In the genomic region with DNA sequence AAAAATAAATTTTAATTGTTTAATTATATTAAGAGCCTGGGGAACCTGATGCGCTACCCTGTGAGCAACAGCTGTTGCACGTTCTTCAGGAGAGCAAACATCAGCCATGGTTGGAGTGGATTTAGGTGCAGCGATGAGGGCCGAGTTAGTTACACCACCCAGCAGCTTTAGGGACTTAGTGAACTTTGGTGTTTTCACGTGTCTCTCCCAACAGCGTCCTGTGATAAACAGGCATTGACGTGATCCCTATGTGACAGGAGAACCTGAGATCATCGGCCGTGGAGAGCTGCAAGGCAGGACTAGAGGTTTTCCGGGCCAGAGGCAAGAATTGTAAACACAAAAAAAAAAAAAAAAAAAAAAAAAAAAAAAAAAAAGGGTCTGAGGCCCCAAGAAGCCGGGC, we compare ENCODE assay signal across 28 mouse cellular contexts. TPM values are rescaled to one million over a fixed set of nuclear protein-coding genes. Genes with fewer than 3 reads are reported as not detected.
"Had no signal": no experiment of that assay in that cellular context is flagged by ENCODE, and none has a peak within 500 bp of the region (broad histone marks: within the 10 kb centered on the region; RNA-seq: fewer than 3 reads in every experiment).

No protein-coding gene starts in this region.

- H3K27ac ChIP-seq: heart, embryonic 13.5 days; heart, embryonic 15.5 days; hindbrain, embryonic 13.5 days; hindbrain, embryonic 15.5 days; hindbrain, postnatal 0 days; kidney, embryonic 15.5 days; kidney, postnatal 0 days; limb, embryonic 13.5 days had no signal

- ATAC-seq: forebrain, postnatal 0 days; hindbrain, postnatal 0 days; intestine, embryonic 16.5 days had no signal

- H3K9me3 ChIP-seq: heart, embryonic 13.5 days; heart, embryonic 15.5 days; hindbrain, embryonic 13.5 days; hindbrain, embryonic 15.5 days; kidney, embryonic 15.5 days; limb, embryonic 13.5 days had no signal

- H3K4me1 ChIP-seq: heart, embryonic 13.5 days; heart, embryonic 15.5 days; hindbrain, embryonic 13.5 days; hindbrain, embryonic 15.5 days; kidney, embryonic 15.5 days; limb, embryonic 13.5 days had no signal

- DNase-seq: forebrain, postnatal 0 days; gastrocnemius, postnatal 14 days; gastrocnemius, postnatal 36 days; heart, adult 18-20 months; heart, postnatal 14 days; heart, postnatal 36 days; kidney, adult 11 months; kidney, adult 2 months; kidney, adult 9 months; kidney, postnatal 14 days; kidney, postnatal 36 days; layer of hippocampus, adult 9-11 months; layer of hippocampus, postnatal 36 days; left cerebral cortex, postnatal 4 days had no signal

- H3K4me3 ChIP-seq: heart, embryonic 13.5 days; heart, embryonic 15.5 days; hindbrain, embryonic 13.5 days; hindbrain, embryonic 15.5 days; kidney, embryonic 15.5 days; limb, embryonic 13.5 days had no signal

- H3K9ac ChIP-seq: forebrain, postnatal 0 days; heart, embryonic 13.5 days; heart, embryonic 15.5 days; hindbrain, embryonic 13.5 days; hindbrain, embryonic 15.5 days; kidney, embryonic 15.5 days; limb, embryonic 13.5 days had no signal

- H3K36me3 ChIP-seq: heart, embryonic 13.5 days; heart, embryonic 15.5 days; hindbrain, embryonic 13.5 days; hindbrain, embryonic 15.5 days; kidney, embryonic 15.5 days; limb, embryonic 13.5 days had no signal

- H3K4me2 ChIP-seq: heart, embryonic 11.5 days; heart, embryonic 13.5 days; heart, embryonic 15.5 days; hindbrain, embryonic 13.5 days; hindbrain, embryonic 15.5 days; kidney, embryonic 15.5 days; limb, embryonic 13.5 days had no signal

- H3K27me3 ChIP-seq: heart, embryonic 13.5 days; heart, embryonic 15.5 days; hindbrain, embryonic 13.5 days; hindbrain, embryonic 15.5 days; kidney, embryonic 15.5 days; limb, embryonic 13.5 days had no signal

RNA-seq across cellular contexts. Expression of gene A530084C06Rik, which starts 55.3 kb away (rescaled TPM):
- polyA plus RNA-seq: forebrain, postnatal 0 days; heart, embryonic 11.5 days; heart, embryonic 13.5 days; heart, embryonic 15.5 days; heart, postnatal 0 days; hindbrain, embryonic 11.5 days; hindbrain, embryonic 13.5 days; hindbrain, embryonic 15.5 days; hindbrain, postnatal 0 days; intestine, embryonic 14.5 days; intestine, embryonic 16.5 days; kidney, embryonic 15.5 days; kidney, postnatal 0 days; limb, embryonic 11.5 days; limb, embryonic 13.5 days had no signal
